Mouse (Mus musculus): ENCODE data around the gene Tmem138. TPM values are rescaled to one million over a fixed set of nuclear protein-coding genes. Genes with fewer than 3 reads are reported as not detected.

Tmem138 gene
- polyA plus RNA-seq (2015; fragmentation: Nextera tagmentation; extraction: Ambion mirVana) = 26.8 and 28.5 TPM in 2 replicates

- ATAC-seq = peak; percentile 98
- Histone ChIP-seq H3K27ac (peak within 1 kb of the TSS; percentile 93), H3K27me3 (replicated peaks) (no peaks in the 10 kb centered on the region), H3K4me2 (replicated peaks) (peak within 1 kb of the TSS; percentile 83), H3K4me3 (replicated peaks) (peak within 1 kb of the TSS; percentile 68), H3K9ac (peak within 1 kb of the TSS; percentile 81), H3K36me3 (0 out of 2 replicates have a peak, but pooled peaks cover 8% of the 10 kb centered on the region), H3K4me1 (replicated peaks) (peaks cover 3% of the 10 kb centered on the region; the same call in 1 of the 2 replicates), H3K9me3 (no peaks in the 10 kb centered on the region)
- under 1% methylated on average over 44 of the region's 44 CpGs for WGBS
Observed at GRCm38 (mm10) chr19:10576690-10577561, at the start of gene Tmem138, which contains the start of gene Cyb561a3. Tmem138 (minus strand) TSS chr19:10577362. Cyb561a3 (plus strand) TSS chr19:10577172.

GRCm38 (mm10) chr19:10608573-10609240 lies 31.5 kb upstream of the Tmem138 start:
- Histone ChIP-seq H3K27me3 (replicated peaks) (no peaks in the 10 kb centered on the region), H3K27ac (no peak overlapping the region), H3K4me3 (replicated peaks) (no peak overlapping the region), H3K4me2 (replicated peaks) (no peak overlapping the region), H3K9ac (no peak overlapping the region), H3K36me3 (peaks cover 43% of the 10 kb centered on the region), H3K4me1 (replicated peaks) (peaks cover 18% of the 10 kb centered on the region), H3K9me3 (no peaks in the 10 kb centered on the region)
- no peak for ATAC-seq
- WGBS = 75% methylated on average over 5 of the region's 5 CpGs

GRCm38 (mm10) chr19:10605901-10606622 lies 28.9 kb upstream of the Tmem138 start:
- H3K27me3 ChIP-seq (replicated peaks) = no peaks in the 10 kb centered on the region
- H3K36me3 ChIP-seq = peaks cover 21% of the 10 kb centered on the region
- H3K9me3 ChIP-seq = no peaks in the 10 kb centered on the region
- peaks cover 26% of the 10 kb centered on the region for H3K4me1 ChIP-seq (replicated peaks)
- peak overlapping the region; percentile 98 for H3K9ac ChIP-seq
- ATAC-seq = peak; percentile 5; the same call in 1 of the 2 replicates
- peak overlapping the region; percentile 90 for H3K27ac ChIP-seq
- H3K4me2 ChIP-seq (replicated peaks) = peak overlapping the region; percentile 66
- 4% methylated on average over 20 of the region's 20 CpGs for WGBS
- H3K4me3 ChIP-seq (replicated peaks) = peak overlapping the region; percentile 99

- Histone ChIP-seq H3K4me3 (replicated peaks) (peak within 1 kb of the TSS; percentile 99), H3K27ac (peak within 1 kb of the TSS; percentile 93), H3K36me3 (peaks cover 15% of the 10 kb centered on the region), H3K4me1 (replicated peaks) (peaks cover 26% of the 10 kb centered on the region), H3K27me3 (replicated peaks) (no peaks in the 10 kb centered on the region), H3K4me2 (replicated peaks) (peak within 1 kb of the TSS; percentile 73), H3K9me3 (no peaks in the 10 kb centered on the region), H3K9ac (peak within 1 kb of the TSS; percentile 98)
- ATAC-seq = peak; percentile 97
- WGBS = under 1% methylated on average over 49 of the region's 49 CpGs
Observed at GRCm38 (mm10) chr19:10605293-10605900, 28.2 kb upstream of the Tmem138 start, which contains the start of the genes Ddb1 and Tkfc. Ddb1 (plus strand) TSS chr19:10605327. Tkfc (minus strand) TSS chr19:10605654.

- H3K9me3 ChIP-seq = no peaks in the 10 kb centered on the region
- peaks cover 15% of the 10 kb centered on the region for H3K36me3 ChIP-seq
- H3K4me2 ChIP-seq (replicated peaks) = peak overlapping the region; percentile 73
- no peaks in the 10 kb centered on the region for H3K27me3 ChIP-seq (replicated peaks)
- peak overlapping the region; percentile 99 for H3K4me3 ChIP-seq (replicated peaks)
- peaks cover 26% of the 10 kb centered on the region for H3K4me1 ChIP-seq (replicated peaks)
- no peak for ATAC-seq
- peak overlapping the region; percentile 93 for H3K27ac ChIP-seq
- 43% methylated on average over 3 of the region's 3 CpGs for WGBS
- peak overlapping the region; percentile 63 for H3K9ac ChIP-seq
Observed at GRCm38 (mm10) chr19:10604534-10604933, 27.4 kb upstream of the Tmem138 start.

- 76% methylated on average over 18 of the region's 18 CpGs for WGBS
- H3K36me3 ChIP-seq = peaks cover 13% of the 10 kb centered on the region
- no peaks in the 10 kb centered on the region for H3K9me3 ChIP-seq
- no peaks in the 10 kb centered on the region for H3K27me3 ChIP-seq (replicated peaks)
- H3K4me1 ChIP-seq (replicated peaks) = peaks cover 26% of the 10 kb centered on the region
- peak overlapping the region; percentile 99 for H3K4me3 ChIP-seq (replicated peaks)
- peak overlapping the region; percentile 93 for H3K27ac ChIP-seq
- peak overlapping the region; percentile 63; the same call in 1 of the 2 replicates for H3K9ac ChIP-seq
- H3K4me2 ChIP-seq (replicated peaks) = peak overlapping the region; percentile 73
- no peak; the same call in 1 of the 2 replicates for ATAC-seq
Observed at GRCm38 (mm10) chr19:10603660-10604523, 26.7 kb upstream of the Tmem138 start.

GRCm38 (mm10) chr19:10602787-10603186 lies 25.6 kb upstream of the Tmem138 start:
- peak; percentile 65 for ATAC-seq
- Histone ChIP-seq H3K4me2 (replicated peaks) (peak overlapping the region; percentile 73), H3K4me3 (replicated peaks) (peak overlapping the region; percentile 28), H3K4me1 (replicated peaks) (peaks cover 26% of the 10 kb centered on the region), H3K27ac (peak overlapping the region; percentile 89), H3K9me3 (no peaks in the 10 kb centered on the region), H3K36me3 (0 out of 2 replicates have a peak, but pooled peaks cover 8% of the 10 kb centered on the region), H3K9ac (peak overlapping the region; percentile 44), H3K27me3 (replicated peaks) (no peaks in the 10 kb centered on the region)
- WGBS = 3% methylated on average over 9 of the region's 9 CpGs

- Histone ChIP-seq H3K36me3 (0 out of 2 replicates have a peak, but pooled peaks cover 6% of the 10 kb centered on the region), H3K27ac (peak overlapping the region; percentile 89), H3K4me2 (replicated peaks) (peak overlapping the region; percentile 73), H3K9me3 (no peaks in the 10 kb centered on the region), H3K27me3 (replicated peaks) (no peaks in the 10 kb centered on the region), H3K4me1 (replicated peaks) (peaks cover 26% of the 10 kb centered on the region), H3K4me3 (replicated peaks) (peak overlapping the region; percentile 28), H3K9ac (peak overlapping the region; percentile 44)
- 9% methylated on average over 6 of the region's 6 CpGs for WGBS
- ATAC-seq = peak; percentile 24; the same call in 1 of the 2 replicates
Observed at GRCm38 (mm10) chr19:10602247-10602769, 25.1 kb upstream of the Tmem138 start.

- H3K4me1 ChIP-seq (replicated peaks) = peaks cover 14% of the 10 kb centered on the region
- 86% methylated on average over 2 of the region's 2 CpGs for WGBS
- H3K4me2 ChIP-seq (replicated peaks) = no peak overlapping the region
- H3K36me3 ChIP-seq = peaks cover 15% of the 10 kb centered on the region; the same call in 1 of the 2 replicates
- no peak overlapping the region for H3K9ac ChIP-seq
- ATAC-seq = no peak
- no peaks in the 10 kb centered on the region for H3K9me3 ChIP-seq
- no peaks in the 10 kb centered on the region for H3K27me3 ChIP-seq (replicated peaks)
- no peak overlapping the region for H3K4me3 ChIP-seq (replicated peaks)
- H3K27ac ChIP-seq = no peak overlapping the region
Observed at GRCm38 (mm10) chr19:10599648-10600047, 22.5 kb upstream of the Tmem138 start.

GRCm38 (mm10) chr19:10598188-10598587 lies 21.0 kb upstream of the Tmem138 start:
- Histone ChIP-seq H3K4me2 (replicated peaks) (no peak overlapping the region), H3K36me3 (peaks cover 16% of the 10 kb centered on the region), H3K9ac (no peak overlapping the region), H3K9me3 (no peaks in the 10 kb centered on the region), H3K4me3 (replicated peaks) (no peak overlapping the region), H3K4me1 (replicated peaks) (0 out of 2 replicates have a peak, but pooled peaks cover 8% of the 10 kb centered on the region), H3K27ac (no peak overlapping the region), H3K27me3 (replicated peaks) (no peaks in the 10 kb centered on the region)
- 42% methylated on average over 3 of the region's 3 CpGs for WGBS
- no peak for ATAC-seq
